Mouse (Mus musculus): ENCODE measurements around the gene Plekha5.

DNA sequence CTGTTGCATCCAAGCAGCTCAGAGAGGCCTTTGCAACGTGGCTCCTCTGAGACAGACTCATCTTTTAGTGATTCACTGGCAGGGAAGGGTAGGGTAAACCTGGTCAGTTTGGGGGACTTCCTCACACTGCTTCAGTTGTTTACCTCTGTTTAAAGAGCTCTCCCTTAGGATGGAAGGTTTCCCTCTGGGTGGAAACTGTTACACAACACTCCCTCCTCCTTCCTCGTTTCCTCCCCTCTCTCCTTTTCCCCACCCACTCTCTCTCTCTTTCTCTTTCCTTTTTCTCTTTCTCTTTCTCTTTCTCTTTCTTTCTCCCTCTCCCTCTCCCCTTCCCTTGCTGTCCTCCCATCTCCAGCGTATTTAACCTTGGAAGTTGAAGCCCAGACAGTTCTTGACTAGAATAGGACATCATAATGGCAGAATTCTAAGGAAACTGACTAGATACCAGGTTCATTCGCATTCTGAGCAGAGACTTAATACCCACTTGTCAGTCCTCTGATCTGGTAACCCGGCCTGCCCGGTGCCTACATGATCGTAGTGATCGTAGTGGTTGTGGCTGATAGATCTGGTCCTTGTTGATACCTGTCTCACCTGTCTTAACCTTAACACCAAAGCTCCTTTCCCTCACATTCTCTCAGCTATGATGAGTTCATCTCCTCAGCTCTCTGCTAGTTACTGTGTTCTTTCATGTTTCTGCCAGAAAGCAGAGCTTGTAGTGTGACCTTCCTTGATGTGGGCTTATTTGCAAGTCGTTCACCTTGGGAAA is 137.5 kb downstream of the Plekha5 start:
- TF ChIP-seq CHD2 (IDR thresholded peaks at IDR 0.05; ENCODE audit: low read depth, low read length) (no peak), HCFC1 (IDR thresholded peaks at IDR 0.05; ENCODE audit: borderline replicate concordance, insufficient read depth, low read length) (no peak), MAFK (IDR thresholded peaks at IDR 0.05; ENCODE audit: insufficient read depth, low read depth, low read length) (no peak)

All from ES-E14 (cell line).